Mouse (Mus musculus) CH12.LX (cell line): ENCODE results near the gene Otud1. TPM values are rescaled to one million over a fixed set of nuclear protein-coding genes. Genes with fewer than 3 reads are reported as not detected.

Experiments used
- DNase-seq: peaks from one replicate; pipeline ENCODE4 v3.0.0-alpha.2; 2013; ENCODE audit errors: extremely low read depth
- H3K27ac ChIP-seq: 2 replicates; pipeline ENCODE4 v1.5.1; 2012; ENCODE audit warnings: low read depth, mild to moderate bottlenecking, control low read depth, moderate library complexity; ENCODE audit not compliant: insufficient read depth
- H3K27me3 ChIP-seq: replicated peaks from 2 replicates; pipeline ENCODE3; 2012; ENCODE audit warnings: inconsistent platforms
- H3K36me3 ChIP-seq, 2 experiments: replicated peaks in 1 of 2; 2 replicates each; pipeline versions ENCODE3 to v1.6.1; 2012; ENCODE audit warnings: inconsistent platforms in 1 of 2, low read length in 1 of 2, mild to moderate bottlenecking in 1 of 2, mixed read lengths in 1 of 2, moderate library complexity in 1 of 2; ENCODE audit not compliant: control insufficient read depth in 1 of 2, insufficient read depth in 1 of 2
- H3K4me1 ChIP-seq, 2 experiments: 2 replicates each; pipeline ENCODE4 v1.6.1; 2012; ENCODE audit warnings: inconsistent platforms in 1 of 2, moderate library complexity in 1 of 2; ENCODE audit not compliant: insufficient read depth in 2 of 2, control insufficient read depth in 1 of 2
- H3K4me2 ChIP-seq: 2 replicates; pipeline ENCODE4 v1.6.1; 2012; ENCODE audit warnings: low read depth, mild to moderate bottlenecking, control low read depth; ENCODE audit not compliant: poor library complexity, insufficient read depth, severe bottlenecking
- H3K4me3 ChIP-seq, 3 experiments: fragments of 150-350 bp in 1 of 3; sonication (generic) in 1 of 3; replicated peaks in 1 of 3; 2 replicates each; pipeline versions ENCODE3 to v1.5.1; 2011 to 2012; ENCODE audit warnings: low read depth in 2 of 3, low read length in 2 of 3, mild to moderate bottlenecking in 2 of 3, moderate library complexity in 2 of 3, control low read depth in 1 of 3, improper control_type of control experiment in 1 of 3, inconsistent platforms in 1 of 3, mixed read lengths in 1 of 3; ENCODE audit not compliant: poor library complexity in 1 of 3
- H3K79me2 ChIP-seq: replicated peaks from 2 replicates; pipeline ENCODE4 v1.6.1; 2012; ENCODE audit warnings: mild to moderate bottlenecking, moderate library complexity; ENCODE audit not compliant: control insufficient read depth, poor library complexity, insufficient read depth, severe bottlenecking; ENCODE audit errors: extremely low read depth
- H3K9ac ChIP-seq: 2 replicates; pipeline ENCODE4 v1.6.1; 2012; ENCODE audit warnings: low read depth, mild to moderate bottlenecking, control low read depth, moderate library complexity; ENCODE audit not compliant: insufficient read depth
- H3K9me3 ChIP-seq: replicated peaks from 2 replicates; pipeline ENCODE3; 2012; ENCODE audit warnings: low read length, inconsistent platforms, mixed read lengths
- CHD1 ChIP-seq: IDR thresholded peaks from 2 replicates; pipeline ENCODE4 v1.6.1; 2012; ENCODE audit warnings: low read depth, low read length, improper control_type of control experiment, inconsistent platforms
- E2F4 ChIP-seq: IDR thresholded peaks from 2 replicates; pipeline ENCODE4 v1.6.1; 2011; ENCODE audit warnings: low read depth, low read length, improper control_type of control experiment; ENCODE audit not compliant: insufficient replicate concordance
- ELF1 ChIP-seq: IDR thresholded peaks from 2 replicates; pipeline ENCODE4 v1.6.1; 2014; ENCODE audit warnings: low read depth, mild to moderate bottlenecking, inconsistent platforms, low read length, improper control_type of control experiment
- ETS1 ChIP-seq: conservative IDR thresholded peaks from 2 replicates; pipeline ENCODE4 v1.6.1; 2012; ENCODE audit warnings: low read depth, mild to moderate bottlenecking, inconsistent platforms, low read length, improper control_type of control experiment, moderate library complexity
- HCFC1 ChIP-seq: IDR thresholded peaks from 2 replicates; pipeline ENCODE4 v1.6.1; 2012; ENCODE audit warnings: low read depth, mild to moderate bottlenecking, inconsistent platforms, low read length, improper control_type of control experiment
- IRF4 ChIP-seq: IDR thresholded peaks from 2 replicates; pipeline ENCODE4 v1.6.1; 2014; ENCODE audit warnings: low read depth, mild to moderate bottlenecking, inconsistent platforms, low read length, improper control_type of control experiment
- JUN ChIP-seq: IDR thresholded peaks from 2 replicates; pipeline ENCODE4 v1.6.1; 2011; ENCODE audit warnings: low read depth, mild to moderate bottlenecking, low read length, improper control_type of control experiment, moderate library complexity; ENCODE audit not compliant: insufficient read depth
- KAT2A ChIP-seq: IDR thresholded peaks from 2 replicates; pipeline ENCODE4 v1.6.1; 2012; ENCODE audit warnings: low read length, improper control_type of control experiment, inconsistent platforms; ENCODE audit not compliant: insufficient replicate concordance
- MAFK ChIP-seq: IDR thresholded peaks from 2 replicates; pipeline ENCODE4 v1.6.1; 2011; ENCODE audit warnings: low read length, improper control_type of control experiment; ENCODE audit not compliant: insufficient replicate concordance
- MAZ ChIP-seq: IDR thresholded peaks from 2 replicates; pipeline ENCODE4 v1.6.1; 2012; ENCODE audit warnings: low read depth, mild to moderate bottlenecking, inconsistent platforms, low read length, improper control_type of control experiment, moderate library complexity
- MEF2A ChIP-seq: IDR thresholded peaks from 2 replicates; pipeline ENCODE4 v1.6.1; 2014; ENCODE audit warnings: low read depth, mild to moderate bottlenecking, inconsistent platforms, low read length, improper control_type of control experiment, borderline replicate concordance
- MXI1 ChIP-seq: IDR thresholded peaks from 2 replicates; pipeline ENCODE4 v1.6.1; 2011; ENCODE audit warnings: mild to moderate bottlenecking, low read depth, low read length, improper control_type of control experiment
- MYC ChIP-seq: IDR thresholded peaks from 2 replicates; pipeline ENCODE4 v1.6.1; 2011; ENCODE audit warnings: low read depth, mild to moderate bottlenecking, improper control_type of control experiment, low read length
- NELFE ChIP-seq: IDR thresholded peaks from 2 replicates; pipeline ENCODE4 v1.6.1; 2011; ENCODE audit warnings: low read depth, low read length, improper control_type of control experiment
- NRF1 ChIP-seq: IDR thresholded peaks from 2 replicates; pipeline ENCODE4 v1.6.1; 2014; ENCODE audit warnings: low read depth, mild to moderate bottlenecking, inconsistent platforms, low read length, improper control_type of control experiment, moderate library complexity
- RAD21 ChIP-seq: IDR thresholded peaks from 2 replicates; pipeline ENCODE4 v1.6.1; 2011; ENCODE audit warnings: low read depth, mild to moderate bottlenecking, low read length, improper control_type of control experiment, moderate library complexity
- RCOR1 ChIP-seq: conservative IDR thresholded peaks from 2 replicates; pipeline ENCODE4 v1.6.1; 2012; ENCODE audit warnings: low read depth, mild to moderate bottlenecking, inconsistent platforms, low read length, improper control_type of control experiment
- SMC3 ChIP-seq: IDR thresholded peaks from 2 replicates; pipeline ENCODE4 v1.6.1; 2011; ENCODE audit warnings: low read depth, low read length, improper control_type of control experiment
- TBP ChIP-seq: conservative IDR thresholded peaks from 2 replicates; pipeline ENCODE4 v1.6.1; 2011; ENCODE audit warnings: low read depth, low read length, improper control_type of control experiment
- TCF12 ChIP-seq: IDR thresholded peaks from 2 replicates; pipeline ENCODE4 v1.6.1; 2014; ENCODE audit warnings: low read depth, mild to moderate bottlenecking, inconsistent platforms, low read length, improper control_type of control experiment
- USF1 ChIP-seq: IDR thresholded peaks from 2 replicates; pipeline ENCODE4 v1.6.1; 2014; ENCODE audit warnings: low read depth, mild to moderate bottlenecking, inconsistent platforms, low read length, improper control_type of control experiment
- USF2 ChIP-seq: conservative IDR thresholded peaks from 2 replicates; pipeline ENCODE4 v1.6.1; 2011; ENCODE audit warnings: low read depth, low read length, improper control_type of control experiment
- ZC3H11A ChIP-seq: IDR thresholded peaks from 2 replicates; pipeline ENCODE4 v1.6.1; 2012; ENCODE audit warnings: low read depth, mild to moderate bottlenecking, inconsistent platforms, low read length, improper control_type of control experiment
- ZMIZ1 ChIP-seq: IDR thresholded peaks from 2 replicates; pipeline ENCODE4 v1.6.1; 2012; ENCODE audit warnings: low read depth, mild to moderate bottlenecking, inconsistent platforms, low read length, improper control_type of control experiment
- dilution Hi-C: fragments of 300-500 bp; cut with MboI; formaldehyde crosslinking; loops from 2 replicates; pipeline ENCODE4 v1.14.3; 2020; ENCODE audit warnings: low sequenced_read_pairs; ENCODE audit not compliant: extremely low pct_unique_long_range_greater_than_20kb, extremely low pct_ligation_motif_present
- in situ Hi-C: fragments of 300-500 bp; cut with MboI; formaldehyde crosslinking; loops from 3 replicates; pipeline ENCODE4 v1.14.3; 2019; ENCODE audit warnings: low sequenced_read_pairs, low pct_ligation_motif_present, low pct_unique_long_range_greater_than_20kb, mixed read lengths
- polyA plus RNA-seq: library from polyadenylated mRNA; unstranded; fragments of >175 nt; gene quantifications from 2 replicates; pipeline ENCODE4 v1.2.1, GENCODE M21; 2012; ENCODE audit warnings: low read depth; ENCODE audit not compliant: insufficient read length
- total RNA-seq, 2 experiments: library from RNA; depleted of rRNA; stranded (reverse); fragments of 300-350 nt in 1 of 2; fragments of >200 nt in 1 of 2; gene quantifications; 2 replicates each; pipeline ENCODE4 v1.2.3; 2012 to 2014

Otud1 gene
- total and polyA plus RNA-seq, 3 experiments = 0.13 to 1.5 (median 1.3) TPM

- Histone ChIP-seq H3K4me2 (no peak overlapping the region), H3K36me3 (no peaks in the 10 kb centered on the region), H3K4me1 (peaks cover 0 to 10% of the 10 kb centered on the region in 2 experiments; a peak in 2 of 4 replicates), H3K27me3 (peaks cover 2% of the 10 kb centered on the region), H3K79me2 (no peaks in the 10 kb centered on the region), H3K27ac (no peak overlapping the region)
- no peak for DNase-seq
- dilution Hi-C loops = no loop called here
- in situ Hi-C loops = no loop called here
- TF ChIP-seq NRF1 = no peak
- TF ChIP-seq IRF4 = no peak
- TF ChIP-seq MEF2A = no peak
- TF ChIP-seq ZMIZ1 = no peak
- no peak for TF ChIP-seq HCFC1
- TF ChIP-seq MYC = no peak
- TF ChIP-seq NELFE = no peak
- no peak for TF ChIP-seq MAZ
- TF ChIP-seq USF1 = no peak
- no peak for TF ChIP-seq MAFK
- TF ChIP-seq MXI1 = no peak
- TF ChIP-seq ETS1 = no peak
- no peak for TF ChIP-seq RCOR1
- no peak for TF ChIP-seq ELF1
- TF ChIP-seq KAT2A = no peak
- TF ChIP-seq TBP = no peak
- no peak for TF ChIP-seq RAD21
- no peak for TF ChIP-seq CHD1
- TF ChIP-seq JUN = no peak
- TF ChIP-seq, all 38 proteins: peak for 0
- Histone ChIP-seq H3K4me3 (no peak overlapping the region), H3K9me3 (no peaks in the 10 kb centered on the region), H3K9ac (no peak overlapping the region)
These were observed 3.3 kb downstream of the Otud1 start for GRCm38 (mm10) chr2:19660875-19661274.

- dilution Hi-C loops (no loop called here), in situ Hi-C loops (no loop called here)
- H3K9me3 ChIP-seq = no peaks in the 10 kb centered on the region
- no peaks in the 10 kb centered on the region for H3K36me3 ChIP-seq
- H3K27me3 ChIP-seq = peaks cover 2% of the 10 kb centered on the region
- no peak for DNase-seq
- H3K79me2 ChIP-seq = no peaks in the 10 kb centered on the region
- H3K27ac ChIP-seq = no peak overlapping the region
- no peak overlapping the region for H3K9ac ChIP-seq
- no peak overlapping the region for H3K4me2 ChIP-seq
- peaks cover 0 to 6% of the 10 kb centered on the region in 2 experiments; a peak in 2 of 4 replicates for H3K4me1 ChIP-seq
- no peak overlapping the region for H3K4me3 ChIP-seq
- TF ChIP-seq E2F4 = no peak
- TF ChIP-seq TCF12 = no peak
- TF ChIP-seq SMC3 = no peak
- TF ChIP-seq ZMIZ1 = no peak
- TF ChIP-seq HCFC1 = no peak
- no peak for TF ChIP-seq ZC3H11A
- TF ChIP-seq IRF4 = no peak
- no peak for TF ChIP-seq USF2
These were observed 5.7 kb downstream of the Otud1 start for GRCm38 (mm10) chr2:19663146-19663848.
